Mouse (Mus musculus): Measurements from ENCODE around the gene Cyp27a1. TPM values are rescaled to one million over a fixed set of nuclear protein-coding genes. Genes with fewer than 3 reads are reported as not detected.
A peak's percentile ranks its signal among the peaks of the same experiment; 100 is the strongest.

Gene Cyp27a1
- polyA plus RNA-seq (2015; fragmentation: Nextera tagmentation; extraction: Ambion mirVana): 7.5 and 8.9 TPM in 2 replicates

- peak within 1 kb of the TSS; percentile 55 for H3K4me3 ChIP-seq (ENCODE audit: low read depth, low read length)
- H3K27ac ChIP-seq (ENCODE audit: low read length): peak within 1 kb of the TSS; percentile 1; the same call in 1 of the 2 replicates
- peak within 1 kb of the TSS; percentile 65 for H3K4me2 ChIP-seq (ENCODE audit: low read depth, low read length)
- peak within 1 kb of the TSS; percentile 55 for H3K9ac ChIP-seq (ENCODE audit: low read depth, low read length)
- H3K36me3 ChIP-seq (ENCODE audit: control insufficient read depth, insufficient read depth): no peaks in the 10 kb centered on the region
- peak; percentile 76 for ATAC-seq (ENCODE audit: low read depth)
- no peaks in the 10 kb centered on the region for H3K4me1 ChIP-seq (ENCODE audit: control insufficient read depth, low read depth, low read length)
- no peaks in the 10 kb centered on the region for H3K9me3 ChIP-seq (replicated peaks; ENCODE audit: control insufficient read depth, low read length)
- H3K27me3 ChIP-seq (ENCODE audit: control insufficient read depth, insufficient read depth, low read depth, low read length): peaks cover 11% of the 10 kb centered on the region
- 5% methylated on average over 35 of the region's 35 CpGs for WGBS (ENCODE audit: insufficient replicate concordance)
Observed at GRCm38 (mm10) chr1:74713099-74713858, at the start of gene Cyp27a1. Cyp27a1 (plus strand) TSS chr1:74713574.

GRCm38 (mm10) chr1:74665153-74665552 is 48.2 kb upstream of the Cyp27a1 start:
- 51% methylated on average over 6 of the region's 6 CpGs for WGBS (ENCODE audit: insufficient replicate concordance)
- no peak for ATAC-seq (ENCODE audit: low read depth)
- no peaks in the 10 kb centered on the region for H3K9me3 ChIP-seq (replicated peaks; ENCODE audit: control insufficient read depth, low read length)
- no peak overlapping the region for H3K9ac ChIP-seq (ENCODE audit: low read depth, low read length)
- H3K27me3 ChIP-seq (ENCODE audit: control insufficient read depth, insufficient read depth, low read depth, low read length): no peaks in the 10 kb centered on the region
- no peaks in the 10 kb centered on the region for H3K36me3 ChIP-seq (ENCODE audit: control insufficient read depth, insufficient read depth)
- H3K4me1 ChIP-seq (ENCODE audit: control insufficient read depth, low read depth, low read length): peaks cover 15% of the 10 kb centered on the region
- no peak overlapping the region for H3K4me3 ChIP-seq (ENCODE audit: low read depth, low read length)
- no peak overlapping the region for H3K27ac ChIP-seq (ENCODE audit: low read length)
- no peak overlapping the region for H3K4me2 ChIP-seq (ENCODE audit: low read depth, low read length)

GRCm38 (mm10) chr1:74668371-74668770 is 45.0 kb upstream of the Cyp27a1 start:
- Histone ChIP-seq H3K36me3 (ENCODE audit: control insufficient read depth, insufficient read depth) (no peaks in the 10 kb centered on the region), H3K27ac (ENCODE audit: low read length) (no peak overlapping the region), H3K9me3 (replicated peaks; ENCODE audit: control insufficient read depth, low read length) (no peaks in the 10 kb centered on the region), H3K27me3 (ENCODE audit: control insufficient read depth, insufficient read depth, low read depth, low read length) (no peaks in the 10 kb centered on the region), H3K4me1 (ENCODE audit: control insufficient read depth, low read depth, low read length) (peaks cover 7% of the 10 kb centered on the region), H3K4me3 (ENCODE audit: low read depth, low read length) (no peak overlapping the region), H3K9ac (ENCODE audit: low read depth, low read length) (no peak overlapping the region), H3K4me2 (ENCODE audit: low read depth, low read length) (no peak overlapping the region)
- no peak for ATAC-seq (ENCODE audit: low read depth)
- 60% methylated on average over 3 of the region's 3 CpGs for WGBS (ENCODE audit: insufficient replicate concordance)

- Histone ChIP-seq H3K4me3 (ENCODE audit: low read depth, low read length) (no peak overlapping the region), H3K4me1 (ENCODE audit: control insufficient read depth, low read depth, low read length) (no peaks in the 10 kb centered on the region; the same call in 1 of the 2 replicates), H3K9me3 (replicated peaks; ENCODE audit: control insufficient read depth, low read length) (no peaks in the 10 kb centered on the region), H3K27me3 (ENCODE audit: control insufficient read depth, insufficient read depth, low read depth, low read length) (no peaks in the 10 kb centered on the region), H3K36me3 (ENCODE audit: control insufficient read depth, insufficient read depth) (no peaks in the 10 kb centered on the region), H3K4me2 (ENCODE audit: low read depth, low read length) (no peak overlapping the region), H3K9ac (ENCODE audit: low read depth, low read length) (no peak overlapping the region), H3K27ac (ENCODE audit: low read length) (no peak overlapping the region)
- WGBS (ENCODE audit: insufficient replicate concordance): 56% methylated on average over 7 of the region's 7 CpGs
- ATAC-seq (ENCODE audit: low read depth): no peak
Observed at GRCm38 (mm10) chr1:74672731-74673130, 40.6 kb upstream of the Cyp27a1 start.

DNA sequence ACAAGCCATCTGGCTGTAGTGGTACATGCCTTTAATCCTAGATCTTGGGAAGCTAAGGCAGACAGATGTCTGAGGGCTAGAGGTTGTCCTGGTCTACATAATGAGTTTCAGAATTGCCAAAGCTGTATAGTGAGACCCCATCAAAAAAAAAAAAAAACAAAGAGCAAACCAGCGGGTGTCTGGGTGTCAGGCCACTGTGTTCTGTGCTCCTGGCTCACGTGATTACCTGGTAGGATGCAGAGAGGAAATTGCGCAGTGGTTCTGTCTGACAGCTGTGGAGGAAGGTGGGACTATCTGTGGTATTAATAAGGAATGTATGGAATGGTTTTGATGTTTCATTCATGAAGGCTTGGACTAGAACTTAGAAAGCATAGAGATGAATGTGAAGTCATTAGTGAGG is 36.5 kb upstream of the Cyp27a1 start:
- Histone ChIP-seq H3K4me3 (ENCODE audit: low read depth, low read length) (no peak overlapping the region), H3K9me3 (replicated peaks; ENCODE audit: control insufficient read depth, low read length) (no peaks in the 10 kb centered on the region), H3K4me1 (ENCODE audit: control insufficient read depth, low read depth, low read length) (no peaks in the 10 kb centered on the region; the same call in 1 of the 2 replicates), H3K4me2 (ENCODE audit: low read depth, low read length) (no peak overlapping the region), H3K36me3 (ENCODE audit: control insufficient read depth, insufficient read depth) (peaks cover 11% of the 10 kb centered on the region), H3K9ac (ENCODE audit: low read depth, low read length) (no peak overlapping the region), H3K27ac (ENCODE audit: low read length) (no peak overlapping the region), H3K27me3 (ENCODE audit: control insufficient read depth, insufficient read depth, low read depth, low read length) (no peaks in the 10 kb centered on the region)
- WGBS (ENCODE audit: insufficient replicate concordance): 85% methylated on average over 3 of the region's 3 CpGs
- ATAC-seq (ENCODE audit: low read depth): no peak

DNA sequence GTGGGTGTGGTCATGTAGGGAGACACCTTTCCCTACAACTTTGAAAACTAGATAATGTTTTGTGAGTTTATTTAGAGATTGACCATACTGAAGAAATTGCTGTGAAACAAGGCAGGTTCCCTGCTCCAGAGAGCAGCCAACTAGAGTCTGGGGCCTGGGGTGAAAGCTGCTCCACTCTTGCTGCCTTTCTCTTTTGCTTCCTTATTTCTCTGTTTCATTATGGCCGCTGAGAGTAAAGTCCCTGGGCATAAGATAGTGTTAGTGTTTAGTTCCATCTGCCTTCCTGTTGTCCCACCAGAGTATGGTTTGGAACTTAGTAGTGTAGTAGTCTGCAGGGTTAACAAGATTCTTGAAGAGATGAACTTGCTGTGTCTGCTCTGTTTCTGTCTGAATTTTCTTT is 35.5 kb upstream of the Cyp27a1 start:
- whole genome bisulfite sequencing (ENCODE audit: insufficient replicate concordance): 56% methylated on average over 1 of the region's 1 CpGs
- Histone ChIP-seq H3K36me3 (ENCODE audit: control insufficient read depth, insufficient read depth) (peaks cover 11% of the 10 kb centered on the region), H3K4me3 (ENCODE audit: low read depth, low read length) (no peak overlapping the region), H3K9ac (ENCODE audit: low read depth, low read length) (no peak overlapping the region), H3K27ac (ENCODE audit: low read length) (no peak overlapping the region), H3K27me3 (ENCODE audit: control insufficient read depth, insufficient read depth, low read depth, low read length) (no peaks in the 10 kb centered on the region), H3K4me1 (ENCODE audit: control insufficient read depth, low read depth, low read length) (no peaks in the 10 kb centered on the region; the same call in 1 of the 2 replicates), H3K9me3 (replicated peaks; ENCODE audit: control insufficient read depth, low read length) (no peaks in the 10 kb centered on the region), H3K4me2 (ENCODE audit: low read depth, low read length) (no peak overlapping the region)
- no peak for ATAC-seq (ENCODE audit: low read depth)

DNA sequence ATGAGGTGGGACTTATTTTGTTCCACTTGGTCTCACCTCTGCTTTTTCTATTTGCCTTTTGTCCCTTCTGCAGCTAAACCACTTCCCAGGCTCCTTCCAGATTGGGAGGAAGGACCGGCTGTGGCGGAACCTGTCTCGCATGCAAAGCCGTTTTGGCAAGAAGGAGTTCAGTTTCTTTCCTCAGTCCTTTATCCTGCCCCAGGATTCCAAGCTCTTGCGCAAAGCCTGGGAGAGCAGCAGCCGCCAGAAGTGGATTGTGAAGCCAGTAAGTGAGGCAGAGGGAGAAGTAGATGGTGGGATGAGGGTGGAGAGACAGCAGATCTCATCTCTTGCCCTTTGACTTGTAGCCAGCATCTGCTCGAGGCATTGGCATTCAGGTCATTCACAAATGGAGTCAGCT is 26.2 kb upstream of the Cyp27a1 start:
- no peaks in the 10 kb centered on the region for H3K9me3 ChIP-seq (replicated peaks; ENCODE audit: control insufficient read depth, low read length)
- no peaks in the 10 kb centered on the region for H3K27me3 ChIP-seq (ENCODE audit: control insufficient read depth, insufficient read depth, low read depth, low read length)
- no peaks in the 10 kb centered on the region for H3K4me1 ChIP-seq (ENCODE audit: control insufficient read depth, low read depth, low read length)
- H3K36me3 ChIP-seq (ENCODE audit: control insufficient read depth, insufficient read depth): peaks cover 41% of the 10 kb centered on the region
- no peak overlapping the region for H3K9ac ChIP-seq (ENCODE audit: low read depth, low read length)
- no peak overlapping the region for H3K27ac ChIP-seq (ENCODE audit: low read length)
- no peak overlapping the region for H3K4me2 ChIP-seq (ENCODE audit: low read depth, low read length)
- WGBS (ENCODE audit: insufficient replicate concordance): 83% methylated on average over 7 of the region's 7 CpGs
- H3K4me3 ChIP-seq (ENCODE audit: low read depth, low read length): no peak overlapping the region
- no peak for ATAC-seq (ENCODE audit: low read depth)

DNA sequence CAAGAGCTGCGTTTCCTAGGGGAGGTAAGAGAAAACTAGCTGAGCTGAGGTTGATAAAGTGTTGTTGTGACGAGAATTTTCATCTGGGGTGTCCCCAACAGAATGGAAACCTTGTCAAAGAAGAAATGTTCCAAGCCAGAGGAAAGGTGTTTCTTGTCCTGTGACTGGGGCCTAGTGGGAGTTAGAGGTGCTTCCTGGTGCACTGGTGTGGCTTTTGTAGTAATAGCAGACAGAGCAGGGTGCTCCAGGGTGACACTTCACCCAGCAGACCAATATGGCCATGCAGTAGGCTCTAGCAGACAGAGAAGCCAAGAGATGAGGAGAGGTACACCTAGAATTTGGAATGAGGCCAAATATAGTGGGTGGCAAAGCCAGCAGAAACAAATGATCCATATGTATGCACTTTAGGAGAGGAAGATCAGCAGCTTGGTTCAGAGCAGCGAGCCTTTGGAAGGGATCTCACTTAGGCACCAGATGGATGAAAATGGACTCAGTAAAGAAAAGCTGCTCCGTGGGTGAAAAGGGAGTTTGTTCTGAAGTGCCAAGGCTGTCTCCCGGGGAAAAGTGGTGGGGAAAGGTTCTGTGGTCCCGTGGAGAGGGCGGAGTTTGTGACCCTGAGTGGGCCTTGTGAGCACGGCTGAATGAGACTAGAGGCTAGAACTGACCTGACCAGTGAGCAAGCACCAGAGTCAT is 19.3 kb upstream of the Cyp27a1 start:
- H3K27ac ChIP-seq (ENCODE audit: low read length): no peak overlapping the region
- WGBS (ENCODE audit: insufficient replicate concordance): 76% methylated on average over 8 of the region's 8 CpGs

DNA sequence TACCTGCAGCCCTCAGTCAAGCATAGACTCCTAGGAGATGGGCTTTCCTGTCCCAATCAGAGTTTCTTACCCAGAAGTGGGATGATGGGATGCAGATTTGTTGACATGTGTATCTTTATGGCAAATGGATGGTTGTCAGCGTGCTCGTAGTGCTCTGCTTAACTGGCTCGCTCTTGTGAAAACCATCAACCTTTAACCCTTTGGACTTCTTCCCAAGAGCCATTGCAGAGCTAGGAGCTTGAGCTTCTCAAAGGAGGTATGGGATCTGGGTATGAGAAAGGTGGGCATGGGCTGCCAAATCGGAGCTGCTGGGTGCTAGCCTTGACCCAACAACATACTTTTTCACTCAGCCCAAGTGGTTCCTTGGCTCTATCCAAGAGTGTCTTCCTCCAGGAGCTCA is 17.5 kb upstream of the Cyp27a1 start:
- H3K36me3 ChIP-seq (ENCODE audit: control insufficient read depth, insufficient read depth): peaks cover 13% of the 10 kb centered on the region

More for the DNA sequence above, 19.3 kb upstream of the Cyp27a1 start:
- H3K4me2 ChIP-seq (ENCODE audit: low read depth, low read length): no peak overlapping the region
- no peaks in the 10 kb centered on the region for H3K27me3 ChIP-seq (ENCODE audit: control insufficient read depth, insufficient read depth, low read depth, low read length)
- H3K4me1 ChIP-seq (ENCODE audit: control insufficient read depth, low read depth, low read length): no peaks in the 10 kb centered on the region; the same call in 1 of the 2 replicates
- H3K9me3 ChIP-seq (replicated peaks; ENCODE audit: control insufficient read depth, low read length): no peaks in the 10 kb centered on the region
- no peak overlapping the region for H3K4me3 ChIP-seq (ENCODE audit: low read depth, low read length)
- H3K9ac ChIP-seq (ENCODE audit: low read depth, low read length): no peak overlapping the region
- peaks cover 25% of the 10 kb centered on the region for H3K36me3 ChIP-seq (ENCODE audit: control insufficient read depth, insufficient read depth)
- ATAC-seq (ENCODE audit: low read depth): no peak

More for the DNA sequence above, 17.5 kb upstream of the Cyp27a1 start:
- Histone ChIP-seq H3K27me3 (ENCODE audit: control insufficient read depth, insufficient read depth, low read depth, low read length) (no peaks in the 10 kb centered on the region), H3K27ac (ENCODE audit: low read length) (no peak overlapping the region), H3K4me2 (ENCODE audit: low read depth, low read length) (no peak overlapping the region), H3K4me3 (ENCODE audit: low read depth, low read length) (no peak overlapping the region), H3K9ac (ENCODE audit: low read depth, low read length) (no peak overlapping the region), H3K9me3 (replicated peaks; ENCODE audit: control insufficient read depth, low read length) (no peaks in the 10 kb centered on the region), H3K4me1 (ENCODE audit: control insufficient read depth, low read depth, low read length) (no peaks in the 10 kb centered on the region; the same call in 1 of the 2 replicates)
- 79% methylated on average over 4 of the region's 4 CpGs for WGBS (ENCODE audit: insufficient replicate concordance)
- no peak for ATAC-seq (ENCODE audit: low read depth)

Data from liver, embryonic 16.5 days (tissue).